Mouse (Mus musculus): ENCODE results near the gene Slc25a54.

The Slc25a54 gene

DNA sequence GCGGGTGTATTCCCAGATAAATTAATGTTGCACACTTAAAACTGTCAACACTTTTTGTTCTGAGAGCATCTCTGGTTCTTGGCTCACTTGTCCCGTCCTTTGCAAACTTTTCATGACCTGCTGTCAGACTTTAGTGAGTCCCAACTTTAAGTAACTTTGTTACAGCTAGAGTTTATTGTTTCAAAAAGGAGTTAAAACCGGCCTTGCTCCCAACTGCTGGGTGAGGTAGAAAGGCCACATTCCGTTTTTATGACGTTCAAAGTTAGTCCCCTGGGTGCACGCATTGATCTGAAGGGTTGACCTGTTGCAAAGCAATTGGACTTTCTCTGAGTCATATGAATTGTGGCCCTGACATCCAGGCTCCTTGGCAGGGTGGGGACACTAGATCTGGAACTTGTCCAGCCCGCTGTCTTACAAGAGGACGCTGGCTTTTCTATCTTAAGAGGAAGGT, 43.3 kb downstream of the Slc25a54 start:
- DNase-seq (ENCODE audit: extremely low spot score, low read depth, low spot score): no peak

DNA sequence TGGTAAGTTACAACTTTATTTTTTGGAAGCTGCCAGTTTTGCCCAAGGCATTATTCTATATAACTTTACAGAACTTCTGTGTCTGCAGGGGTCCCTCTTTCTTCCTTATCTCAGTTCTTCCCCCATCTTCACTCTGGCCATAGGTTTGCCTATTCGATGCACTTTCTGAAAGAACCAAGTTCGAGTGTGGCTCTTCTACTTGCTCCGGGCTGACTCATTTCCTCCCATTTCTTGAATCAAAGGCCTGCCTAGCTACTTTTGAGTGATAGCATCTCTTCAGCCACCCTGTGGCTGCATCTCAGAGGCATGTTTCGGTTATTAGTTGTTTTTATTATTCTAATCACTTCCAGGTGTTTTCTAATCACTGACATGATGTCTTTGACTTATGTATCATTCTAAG, 43.8 kb downstream of the Slc25a54 start:
- DNase-seq (ENCODE audit: extremely low spot score, low read depth, low spot score): no peak

DNA sequence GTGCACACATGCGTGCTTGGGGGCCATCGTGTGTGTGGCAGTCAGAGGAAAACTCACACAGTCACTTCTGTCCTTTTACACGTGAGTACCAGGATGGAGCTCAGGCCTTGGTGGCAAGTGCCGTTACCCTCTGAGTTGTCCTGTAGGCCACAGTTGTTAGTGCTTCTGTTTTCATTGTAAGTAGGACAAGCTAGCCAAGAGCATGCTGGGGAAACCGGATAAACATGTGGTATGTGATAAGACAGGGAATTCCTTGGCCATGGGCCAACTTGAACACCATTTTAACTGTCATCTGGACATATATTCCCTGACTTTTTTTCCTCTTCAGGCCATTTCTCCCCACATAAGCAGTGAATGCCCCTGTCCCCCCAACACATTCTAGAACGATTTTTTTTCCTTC, 45.3 kb downstream of the Slc25a54 start:
- DNase-seq (ENCODE audit: extremely low spot score, low read depth, low spot score): no peak

DNA sequence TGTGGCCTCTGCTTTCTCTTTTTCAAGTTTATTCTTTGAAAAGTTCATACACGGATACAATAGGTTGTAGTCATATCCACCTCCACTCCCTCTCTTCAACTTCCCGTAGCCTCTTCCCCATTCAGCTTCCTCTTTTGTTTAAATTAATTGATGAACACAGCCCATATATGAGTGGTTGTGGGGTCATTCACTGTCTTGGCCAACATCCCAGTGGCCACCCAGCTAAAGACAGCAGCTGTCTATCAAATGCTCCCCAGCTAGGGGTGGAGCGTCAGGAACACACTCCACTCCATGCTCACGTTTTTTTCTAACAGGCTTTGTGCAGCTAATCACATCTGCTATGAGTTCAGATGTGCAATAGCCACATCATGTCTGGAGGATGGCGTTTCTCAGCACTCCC, 49.5 kb downstream of the Slc25a54 start:
- no peak for DNase-seq (ENCODE audit: extremely low spot score, low read depth, low spot score)

DNA sequence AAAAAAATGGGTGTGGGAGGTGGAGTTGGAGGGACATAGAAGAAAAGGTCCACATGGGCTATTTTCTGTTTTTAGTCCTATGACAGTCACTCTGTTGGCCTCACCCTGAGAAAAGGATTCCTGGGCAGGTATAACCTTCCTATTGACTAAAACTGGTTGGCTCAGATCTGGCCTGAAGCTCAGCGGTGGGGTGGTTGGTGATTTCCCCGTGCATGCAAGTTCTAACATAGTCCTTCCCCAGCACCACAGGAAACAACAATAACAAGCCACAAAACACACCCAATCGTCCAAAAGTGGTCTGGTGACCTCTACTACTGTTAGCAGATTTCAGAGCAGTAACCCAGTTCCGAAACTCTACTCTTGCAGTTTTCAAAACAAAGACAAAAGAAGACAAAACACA, 52.7 kb downstream of the Slc25a54 start:
- DNase-seq (ENCODE audit: extremely low spot score, low read depth, low spot score): no peak

DNA sequence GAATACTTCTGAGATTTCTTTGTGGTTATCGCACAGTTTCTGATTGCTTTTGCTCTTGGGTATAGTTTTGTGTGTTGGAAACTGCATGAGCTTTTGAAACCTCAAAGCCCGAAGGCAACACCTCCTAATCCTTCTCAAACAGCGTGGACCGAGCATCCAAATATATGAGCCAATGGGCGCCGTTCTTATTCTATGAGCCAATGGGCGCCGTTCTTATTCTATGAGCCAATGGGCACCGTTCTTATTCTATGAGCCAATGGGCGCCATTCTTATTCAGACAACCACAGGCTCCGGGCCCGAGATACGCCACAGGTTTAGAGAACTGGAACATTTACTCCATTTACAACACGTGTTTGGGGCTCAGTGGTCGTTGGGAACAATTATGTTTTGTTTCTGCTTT, 53.8 kb downstream of the Slc25a54 start:
- no peak for DNase-seq (ENCODE audit: extremely low spot score, low read depth, low spot score)

DNA sequence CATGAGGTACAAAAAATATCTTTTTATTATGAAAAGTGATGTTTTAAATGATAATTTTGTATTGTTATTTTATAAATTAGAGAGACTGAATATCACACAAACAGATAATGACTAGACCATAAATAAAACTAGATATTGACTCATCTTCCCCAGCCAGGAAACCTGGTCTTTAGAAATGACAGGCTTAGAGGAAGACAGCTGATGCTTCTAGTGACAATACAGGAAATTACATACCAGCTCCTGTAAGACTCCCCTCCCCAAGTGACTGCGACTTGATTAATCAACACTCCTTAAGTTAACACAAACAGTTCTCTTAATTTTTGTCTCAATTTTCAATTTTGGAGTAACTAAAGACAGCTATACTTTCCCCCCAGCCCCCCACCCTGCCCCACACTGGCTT, 55.1 kb downstream of the Slc25a54 start:
- no peak for DNase-seq (ENCODE audit: extremely low spot score, low read depth, low spot score)

DNA sequence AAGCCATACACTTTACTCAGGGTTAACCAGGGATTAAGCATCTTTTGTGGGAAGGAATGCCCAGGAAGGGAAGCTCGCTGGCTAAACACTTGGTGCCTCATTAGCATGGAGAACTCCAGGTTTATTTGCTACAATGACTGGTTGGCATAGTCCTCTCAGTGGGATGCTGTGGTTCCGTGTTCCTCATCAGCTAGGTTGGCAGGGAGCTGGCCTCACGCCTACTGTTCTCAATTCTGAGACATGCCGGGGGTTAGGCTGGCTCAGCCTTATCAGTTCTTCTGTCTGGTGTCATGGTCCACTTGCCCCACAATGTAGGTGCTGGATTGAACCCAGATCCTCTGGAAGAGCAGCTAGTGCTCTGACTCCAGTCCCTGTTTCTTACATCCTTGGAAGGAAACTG, 72.3 kb downstream of the Slc25a54 start:
- DNase-seq (ENCODE audit: extremely low spot score, low read depth, low spot score): no peak

DNA sequence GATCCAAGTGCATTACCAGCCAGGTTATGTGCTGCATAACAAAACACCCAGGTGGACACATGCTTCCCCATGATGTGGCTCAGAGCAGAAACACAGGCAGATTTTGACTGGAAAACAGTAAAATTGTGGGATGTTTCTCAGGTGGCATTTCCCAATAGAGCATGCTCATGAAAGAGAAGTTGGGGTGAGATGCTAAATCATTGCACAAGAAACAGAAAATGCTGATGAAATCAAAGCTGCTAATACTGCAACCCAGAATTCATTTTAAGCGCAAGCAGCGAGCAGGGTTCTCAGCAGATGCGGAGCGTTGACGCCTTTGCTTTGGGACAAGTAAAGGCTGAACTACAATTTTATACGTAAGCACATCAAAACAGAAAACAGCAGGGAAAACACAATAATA, 73.1 kb downstream of the Slc25a54 start:
- DNase-seq (ENCODE audit: extremely low spot score, low read depth, low spot score): no peak

DNA sequence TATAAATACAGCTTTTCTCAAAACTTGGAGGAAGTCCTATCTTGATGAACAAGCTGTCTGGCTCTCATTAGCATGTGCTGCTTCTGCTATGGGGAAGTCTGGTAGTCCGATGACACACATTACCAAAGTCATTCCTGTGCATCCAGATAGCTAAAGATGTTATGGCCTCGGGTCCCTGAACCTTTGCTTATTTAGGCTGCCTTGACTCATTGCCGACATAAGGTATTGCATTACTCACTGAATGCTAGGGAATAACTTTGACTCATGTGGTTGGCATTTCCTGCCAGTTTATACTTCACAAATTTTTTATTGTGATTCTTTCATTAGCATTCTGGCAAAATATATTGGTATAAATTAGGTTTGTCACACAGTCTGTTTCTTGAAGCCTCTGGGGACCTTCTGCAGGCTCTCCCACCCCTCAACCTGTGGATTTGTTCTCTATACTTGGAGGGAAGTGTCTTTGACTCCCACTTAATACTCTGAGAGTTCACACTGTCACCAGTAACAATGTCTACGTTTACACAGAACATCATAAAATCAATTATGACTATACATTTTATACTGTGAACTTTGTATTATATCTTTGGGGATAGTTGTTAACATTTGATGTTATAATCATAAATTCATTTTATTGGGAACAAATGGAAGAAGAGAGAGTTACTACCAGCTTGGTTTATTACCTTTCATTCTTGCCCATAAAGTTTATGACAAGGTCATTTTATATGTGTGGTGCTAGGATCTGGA, 75.8 kb downstream of the Slc25a54 start:
- DNase-seq (ENCODE audit: extremely low spot score, low read depth, low spot score): no peak

DNA sequence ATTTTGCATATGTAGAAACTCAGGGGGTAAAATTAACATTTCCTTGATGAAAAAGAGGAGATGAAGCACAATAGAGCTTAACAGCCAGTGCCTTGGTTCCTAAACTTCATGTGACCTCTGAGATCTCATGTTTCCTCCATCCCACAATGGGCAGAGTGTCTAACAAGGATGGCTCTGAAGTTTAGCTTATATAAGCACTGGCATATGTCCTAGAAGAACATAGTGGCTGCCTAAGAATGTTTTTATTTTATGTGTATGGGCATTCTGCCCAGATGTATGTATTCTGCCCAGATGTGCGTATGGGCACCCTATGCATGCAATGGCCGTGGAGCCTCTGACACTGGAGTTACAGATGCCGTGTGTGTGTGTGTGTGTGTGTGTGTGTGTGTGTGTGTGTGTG, 77.2 kb downstream of the Slc25a54 start:
- no peak for DNase-seq (ENCODE audit: extremely low spot score, low read depth, low spot score)

DNA sequence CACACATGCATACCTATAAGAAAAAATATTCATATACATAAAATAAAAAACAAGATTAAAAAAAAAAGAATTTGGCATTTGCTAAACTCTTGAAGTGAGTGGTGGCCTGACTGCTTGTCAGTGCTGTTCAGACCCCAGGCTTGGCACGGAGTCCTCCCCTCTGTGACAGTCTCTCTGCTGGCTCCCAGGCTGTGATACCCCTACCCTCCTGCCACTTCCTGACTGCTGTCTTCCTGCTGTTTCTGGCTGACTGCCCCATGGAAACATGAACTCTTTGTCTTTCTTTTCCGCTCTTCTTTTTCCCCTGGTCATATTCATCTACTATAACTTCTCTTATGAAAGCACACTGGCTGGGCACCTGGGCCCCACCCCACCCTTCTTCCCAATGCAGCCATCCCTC, 83.8 kb downstream of the Slc25a54 start:
- no peak for DNase-seq (ENCODE audit: extremely low spot score, low read depth, low spot score)

DNA sequence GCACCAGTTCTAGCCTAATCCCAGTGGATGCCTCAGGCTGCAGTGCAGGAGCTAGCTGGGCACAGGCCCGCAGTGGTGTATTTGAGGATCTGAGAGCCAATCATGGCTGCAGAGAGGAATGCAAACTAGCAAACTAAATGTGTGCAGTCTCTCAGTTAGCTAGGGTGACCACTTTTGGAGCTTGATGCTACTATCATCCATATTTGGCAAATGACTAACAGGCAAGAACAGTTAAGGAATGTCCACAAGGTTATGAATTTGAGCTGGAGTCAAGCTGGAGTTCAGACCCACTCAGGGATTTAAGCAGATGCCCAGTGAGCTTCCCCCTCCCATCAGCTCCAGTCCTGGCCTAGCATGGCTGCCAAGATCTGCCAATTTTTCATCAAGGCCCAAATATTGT, 84.4 kb downstream of the Slc25a54 start:
- DNase-seq (ENCODE audit: extremely low spot score, low read depth, low spot score): no peak

DNA sequence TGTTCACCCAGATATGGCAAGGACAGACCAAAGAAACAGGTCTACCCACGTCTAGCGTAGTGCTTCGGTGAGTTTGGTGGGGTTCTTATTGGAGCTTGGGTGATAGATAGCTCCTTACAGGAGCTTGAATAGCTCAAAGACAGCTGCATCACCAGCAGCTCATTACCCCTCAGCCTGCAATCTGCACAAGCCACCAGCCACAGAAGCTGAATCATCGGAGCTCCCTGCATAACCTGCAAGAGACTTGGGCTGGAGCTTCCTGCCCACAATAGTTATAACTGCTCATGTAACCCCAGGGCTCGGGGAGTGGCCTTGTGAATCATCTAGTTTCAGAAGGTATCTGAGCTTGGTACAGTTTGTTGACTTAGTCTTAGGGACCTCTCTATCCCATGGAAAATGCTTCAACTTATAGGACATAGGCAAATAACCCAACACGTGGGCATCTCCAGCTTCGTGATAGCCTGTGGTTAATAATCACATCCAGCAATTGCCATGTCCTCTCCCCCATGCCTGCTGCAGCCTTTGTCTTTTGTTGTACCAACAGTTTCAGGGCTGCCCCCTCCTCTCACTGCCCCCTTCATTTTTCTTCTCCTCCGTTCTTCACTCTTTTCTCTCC, 85.1 kb downstream of the Slc25a54 start:
- no peak for DNase-seq (ENCODE audit: extremely low spot score, low read depth, low spot score)

All from hindlimb bud, embryonic 11.5 days (tissue).